Mouse (Mus musculus): ENCODE measurements around the gene D130043K22Rik.

The D130043K22Rik gene

GRCm38 (mm10) chr13:24945567-24945966, 100.6 kb downstream of the D130043K22Rik start:
- DNase-seq (ENCODE audit: low spot score in 2 of 2): peak in 1 of 2 experiments; percentile 19

- no peak for DNase-seq (ENCODE audit: low spot score in 2 of 2)
Measured at GRCm38 (mm10) chr13:24947158-24947557, 102.2 kb downstream of the D130043K22Rik start.

- DNase-seq (ENCODE audit: low spot score in 2 of 2): no peak
Measured at GRCm38 (mm10) chr13:24948870-24949269, 103.9 kb downstream of the D130043K22Rik start.
